Mouse (Mus musculus) MEL (cell line): Measurements from ENCODE around the gene B4galt1.

Experiments used
- BHLHE40 ChIP-seq: IDR thresholded peaks from 2 replicates; pipeline ENCODE4 v1.6.1; 2012; ENCODE audit warnings: low read depth, mild to moderate bottlenecking, inconsistent platforms, low read length, improper control_type of control experiment, borderline replicate concordance
- CHD1 ChIP-seq: IDR thresholded peaks from 2 replicates; pipeline ENCODE4 v1.6.1; 2012; ENCODE audit warnings: low read depth, mild to moderate bottlenecking, inconsistent platforms, low read length, improper control_type of control experiment
- CHD2 ChIP-seq: IDR thresholded peaks from 2 replicates; pipeline ENCODE4 v1.6.1; 2011; ENCODE audit warnings: low read length, improper control_type of control experiment
- CTCF ChIP-seq, 3 experiments: IDR thresholded peaks in 2 of 3; conservative IDR thresholded peaks in 1 of 3; 2 replicates each; pipeline ENCODE4 v1.5.1; 2011 to 2012; ENCODE audit warnings: low read length in 3 of 3, low read depth in 2 of 3, mild to moderate bottlenecking in 2 of 3, improper control_type of control experiment in 1 of 3, inconsistent platforms in 1 of 3, mixed read lengths in 1 of 3, moderate library complexity in 1 of 3; ENCODE audit not compliant: control insufficient read depth in 1 of 3, insufficient read depth in 1 of 3, poor library complexity in 1 of 3, severe bottlenecking in 1 of 3
- E2F4 ChIP-seq: IDR thresholded peaks from 2 replicates; pipeline ENCODE4 v1.6.1; 2011; ENCODE audit warnings: low read depth, low read length, improper control_type of control experiment, borderline replicate concordance
- EP300 ChIP-seq, 2 experiments: IDR thresholded peaks; 2 replicates each; pipeline ENCODE4 v1.6.1; 2011; ENCODE audit warnings: improper control_type of control experiment in 2 of 2, low read length in 2 of 2, low read depth in 1 of 2, mild to moderate bottlenecking in 1 of 2
- GATA1 ChIP-seq: IDR thresholded peaks from 2 replicates; pipeline ENCODE4 v1.6.1; 2011; ENCODE audit warnings: low read depth, low read length, improper control_type of control experiment
- HCFC1 ChIP-seq: IDR thresholded peaks from 2 replicates; pipeline ENCODE4 v1.6.1; 2012; ENCODE audit warnings: low read depth, mild to moderate bottlenecking, inconsistent platforms, low read length, improper control_type of control experiment, moderate library complexity
- KAT2A ChIP-seq: conservative IDR thresholded peaks from 2 replicates; pipeline ENCODE4 v1.6.1; 2012; ENCODE audit warnings: low read depth, low read length, improper control_type of control experiment, inconsistent platforms
- MAZ ChIP-seq: IDR thresholded peaks from 2 replicates; pipeline ENCODE4 v1.6.1; 2012; ENCODE audit warnings: low read depth, mild to moderate bottlenecking, inconsistent platforms, low read length, improper control_type of control experiment
- MXI1 ChIP-seq: IDR thresholded peaks from 2 replicates; pipeline ENCODE4 v1.6.1; 2011; ENCODE audit warnings: mild to moderate bottlenecking, low read depth, low read length, improper control_type of control experiment
- MYC ChIP-seq: IDR thresholded peaks from 2 replicates; pipeline ENCODE4 v1.6.1; 2011; ENCODE audit warnings: low read depth, mild to moderate bottlenecking, low read length, improper control_type of control experiment, moderate library complexity
- USF1 ChIP-seq: IDR thresholded peaks from 2 replicates; pipeline ENCODE4 v1.6.1; 2014; ENCODE audit warnings: low read depth, mild to moderate bottlenecking, inconsistent platforms, low read length, improper control_type of control experiment, moderate library complexity
- ZNF384 ChIP-seq: IDR thresholded peaks from 2 replicates; pipeline ENCODE4 v1.6.1; 2012; ENCODE audit warnings: low read depth, mild to moderate bottlenecking, inconsistent platforms, low read length, improper control_type of control experiment

- no peak for TF ChIP-seq USF1
- no peak for TF ChIP-seq CHD1
- no peak for TF ChIP-seq MXI1
- TF ChIP-seq CTCF (IDR thresholded peaks at IDR 0.05 in 2 of 3, conservative IDR thresholded peaks at IDR 0.05 in 1 of 3; ENCODE audit: control insufficient read depth in 1 of 3, insufficient read depth in 1 of 3, low read depth in 2 of 3, low read length in 3 of 3, poor library complexity in 1 of 3, severe bottlenecking in 1 of 3) = no peak
- no peak for TF ChIP-seq EP300 (IDR thresholded peaks at IDR 0.05; ENCODE audit: low read depth in 1 of 2, low read length in 2 of 2)
- TF ChIP-seq BHLHE40 = no peak
- TF ChIP-seq KAT2A = no peak
- TF ChIP-seq ZNF384 = no peak
- no peak for TF ChIP-seq GATA1
- TF ChIP-seq MYC = no peak
- no peak for TF ChIP-seq E2F4
- TF ChIP-seq HCFC1 = no peak
- TF ChIP-seq MAZ = no peak
- no peak for TF ChIP-seq CHD2
Observed at GRCm38 (mm10) chr4:40844251-40844721, 9.5 kb downstream of the B4galt1 start.
